Mouse (Mus musculus): ENCODE measurements around the gene Myo1b.

Myo1b gene

GRCm38 (mm10) chr1:51734721-51735120 lies 181.2 kb downstream of the Myo1b start:
- no peak for DNase-seq (ENCODE audit: low spot score in 2 of 2)

- DNase-seq (ENCODE audit: low spot score in 2 of 2): no peak
These were observed 186.5 kb downstream of the Myo1b start for GRCm38 (mm10) chr1:51729407-51729806.

- no peak for DNase-seq (ENCODE audit: low spot score in 2 of 2)
These were observed 187.1 kb downstream of the Myo1b start for GRCm38 (mm10) chr1:51728816-51729215.

DNA sequence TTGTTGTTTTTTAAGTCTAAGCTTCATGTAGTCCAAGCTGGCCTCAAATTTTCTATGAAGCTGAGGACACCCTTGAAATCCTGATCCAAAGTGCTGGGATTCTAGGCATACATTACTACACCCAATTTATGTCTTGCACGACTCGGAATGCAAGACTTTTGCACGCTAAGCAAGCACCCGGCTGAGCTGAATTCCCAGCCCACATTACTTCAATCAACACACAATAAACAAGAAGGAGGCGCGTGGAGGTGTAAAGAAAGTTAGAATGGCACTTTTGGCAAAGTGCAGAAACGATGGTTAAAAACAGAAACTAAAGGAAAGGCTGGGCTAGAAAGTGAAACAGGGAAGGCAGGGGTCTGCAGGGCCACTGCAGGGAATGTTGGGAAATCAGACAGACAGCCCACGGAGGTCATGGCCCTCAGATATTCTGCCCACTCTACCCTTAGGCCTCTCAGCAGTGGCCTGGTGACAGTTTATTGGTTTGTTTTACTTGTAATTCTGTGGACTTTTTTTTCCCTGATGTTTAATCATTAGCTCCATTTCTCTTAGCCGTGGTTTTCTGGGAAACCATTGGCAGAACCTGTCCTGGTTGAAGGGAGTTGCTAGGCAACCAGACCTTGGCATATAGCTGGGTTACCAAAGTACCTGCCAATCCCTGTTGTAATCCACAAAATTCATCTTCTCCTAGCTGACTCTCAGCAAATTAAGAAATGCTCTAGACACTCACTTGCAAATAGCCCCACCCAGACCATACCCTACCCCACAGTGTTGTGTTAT lies 195.8 kb downstream of the Myo1b start:
- no peak for DNase-seq (ENCODE audit: low spot score in 2 of 2)

GRCm38 (mm10) chr1:51710831-51711230 lies 205.0 kb downstream of the Myo1b start:
- DNase-seq (ENCODE audit: low spot score in 2 of 2): no peak

DNA sequence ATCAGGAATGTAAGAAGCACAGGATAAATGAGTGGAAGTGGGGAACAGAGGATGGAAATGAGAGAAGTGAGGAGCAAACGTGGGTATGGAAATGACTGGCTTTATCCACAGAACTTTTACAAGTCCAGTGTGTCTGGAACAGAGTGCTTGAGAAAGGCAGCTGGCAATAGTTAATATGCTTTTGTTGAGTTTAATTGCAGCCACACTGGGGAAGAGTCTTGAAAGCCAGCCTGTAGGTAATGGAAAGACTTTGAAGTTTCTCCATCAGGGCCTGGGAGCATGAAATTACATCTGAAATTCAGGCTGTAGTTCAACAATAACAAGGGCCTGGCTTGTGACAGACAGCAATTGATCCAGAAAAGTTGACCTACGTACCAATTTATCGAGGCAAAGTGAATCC lies 209.8 kb downstream of the Myo1b start:
- no peak for DNase-seq (ENCODE audit: low spot score in 2 of 2)

GRCm38 (mm10) chr1:51704610-51705009 lies 211.3 kb downstream of the Myo1b start:
- no peak for DNase-seq (ENCODE audit: low spot score in 2 of 2)
